Mouse (Mus musculus) embryonic facial prominence, embryonic 15.5 days (tissue): ENCODE results near the gene Tradd. TPM values are rescaled to one million over a fixed set of nuclear protein-coding genes. Genes with fewer than 3 reads are reported as not detected.

Experiments used
- ATAC-seq: fragments of 200-750 bp; cut with Nextera tagmentation; 2 replicates; pipeline ENCODE4 v1.8.0; 2017; ENCODE audit warnings: low read depth, moderate TSS enrichment; ENCODE audit not compliant: insufficient number of reproducible peaks, low FRiP score, low TSS enrichment
- H3K27ac ChIP-seq: fragments of 300-500 bp; sonication (generic); replicated peaks from 2 replicates; pipeline ENCODE4 v1.5.1; 2015; ENCODE audit warnings: mild to moderate bottlenecking, inconsistent platforms
- H3K27me3 ChIP-seq: fragments of 300-500 bp; sonication (generic); 2 replicates; pipeline ENCODE4 v1.6.1; 2015; ENCODE audit warnings: inconsistent platforms
- H3K36me3 ChIP-seq: fragments of 300-500 bp; sonication (generic); 2 replicates; pipeline ENCODE4 v1.6.1; 2015; ENCODE audit warnings: mild to moderate bottlenecking, inconsistent platforms
- H3K4me1 ChIP-seq: fragments of 300-500 bp; sonication (generic); 2 replicates; pipeline ENCODE4 v1.6.1; 2015; ENCODE audit warnings: inconsistent platforms
- H3K4me2 ChIP-seq: fragments of 300-500 bp; sonication (generic); replicated peaks from 2 replicates; pipeline ENCODE4 v1.6.1; 2015; ENCODE audit warnings: mild to moderate bottlenecking, inconsistent platforms
- H3K4me3 ChIP-seq: fragments of 300-500 bp; sonication (generic); replicated peaks from 2 replicates; pipeline ENCODE4 v1.5.1; 2015; ENCODE audit warnings: mild to moderate bottlenecking, inconsistent platforms
- H3K9ac ChIP-seq: fragments of 300-500 bp; sonication (generic); 2 replicates; pipeline ENCODE4 v1.6.1; 2015; ENCODE audit warnings: inconsistent platforms
- H3K9me3 ChIP-seq: fragments of 300-500 bp; sonication (generic); replicated peaks from 2 replicates; pipeline ENCODE4 v1.6.1; 2016; ENCODE audit warnings: inconsistent platforms
- WGBS: fragments of 180-500 bp; shearing (Covaris S2); methylation state at CpG from one replicate; pipeline ENCODE4 v1.1.7; 2015; 5-methylcytosine and 5-hydroxymethylcytosine counted together
- polyA plus RNA-seq: library from polyadenylated mRNA; unstranded; fragments of >200 nt; fragmentation: Nextera tagmentation; extraction: Ambion mirVana; gene quantifications from 2 replicates; pipeline ENCODE4 v1.2.1, GENCODE M21; 2015

Tradd gene
- polyA plus RNA-seq, 1 experiment from 2014 or later, result 27.4 TPM

- H3K9ac ChIP-seq, result no peak overlapping the region
- ATAC-seq, result no peak
- no peaks in the 10 kb centered on the region for H3K9me3 ChIP-seq
- no peaks in the 10 kb centered on the region for H3K27me3 ChIP-seq
- H3K4me3 ChIP-seq, result no peak overlapping the region
- H3K27ac ChIP-seq, result no peak overlapping the region
- no peaks in the 10 kb centered on the region for H3K4me1 ChIP-seq
- 78% methylated on average over 12 of the region's 12 CpGs for WGBS
- peaks cover 18% of the 10 kb centered on the region for H3K36me3 ChIP-seq
- no peak overlapping the region for H3K4me2 ChIP-seq
Measured at GRCm38 (mm10) chr8:105231503-105232320, 32.7 kb downstream of the Tradd start.

DNA sequence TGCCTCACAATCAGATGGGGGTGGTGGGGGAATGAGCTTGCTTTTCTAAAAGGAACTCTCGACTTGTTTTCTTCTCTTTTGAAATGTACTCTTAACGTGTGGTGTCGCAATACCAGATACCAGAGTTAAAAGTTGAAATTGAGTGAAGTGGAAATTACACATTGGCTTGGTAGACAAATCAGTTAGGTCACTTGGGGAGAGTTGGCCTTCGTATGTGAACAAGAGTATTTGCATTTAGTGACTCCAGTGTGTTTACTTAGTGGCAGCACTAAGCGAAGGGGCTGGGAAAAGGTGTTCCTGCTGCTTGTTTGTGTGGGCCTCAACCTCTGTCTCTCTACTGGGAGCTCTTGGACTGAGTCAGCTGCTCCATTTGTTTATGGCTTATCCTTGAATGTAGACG is 38.5 kb downstream of the Tradd start:
- Histone ChIP-seq H3K4me2 (peak overlapping the region; percentile 79), H3K9ac (peak overlapping the region; percentile 82; the same call in 1 of the 2 replicates), H3K36me3 (no peaks in the 10 kb centered on the region), H3K9me3 (no peaks in the 10 kb centered on the region), H3K4me3 (peak overlapping the region; percentile 84), H3K27ac (no peak overlapping the region), H3K4me1 (peaks cover 16% of the 10 kb centered on the region), H3K27me3 (no peaks in the 10 kb centered on the region)
- ATAC-seq, result no peak
- 25% methylated on average over 6 of the region's 6 CpGs for WGBS

GRCm38 (mm10) chr8:105225272-105225593 is 39.2 kb downstream of the Tradd start:
- H3K4me1 ChIP-seq, result peaks cover 16% of the 10 kb centered on the region
- 0% methylated on average over 27 of the region's 27 CpGs for WGBS
- H3K4me2 ChIP-seq, result peak overlapping the region; percentile 79
- H3K27ac ChIP-seq, result peak overlapping the region; percentile 91
- peak overlapping the region; percentile 84 for H3K4me3 ChIP-seq
- H3K27me3 ChIP-seq, result no peaks in the 10 kb centered on the region
- no peaks in the 10 kb centered on the region for H3K9me3 ChIP-seq
- no peaks in the 10 kb centered on the region for H3K36me3 ChIP-seq
- no peak for ATAC-seq
- peak overlapping the region; percentile 82 for H3K9ac ChIP-seq

- H3K27ac ChIP-seq, result peak within 1 kb of the TSS; percentile 91
- no peaks in the 10 kb centered on the region for H3K9me3 ChIP-seq
- H3K36me3 ChIP-seq, result no peaks in the 10 kb centered on the region
- peak within 1 kb of the TSS; percentile 84 for H3K4me3 ChIP-seq
- peak within 1 kb of the TSS; percentile 82 for H3K9ac ChIP-seq
- peak; percentile 95 for ATAC-seq
- 2% methylated on average over 34 of the region's 34 CpGs for WGBS
- H3K4me2 ChIP-seq, result peak within 1 kb of the TSS; percentile 79
- no peaks in the 10 kb centered on the region for H3K27me3 ChIP-seq
- peaks cover 16% of the 10 kb centered on the region for H3K4me1 ChIP-seq
Measured at GRCm38 (mm10) chr8:105224413-105225271, 39.8 kb downstream of the Tradd start, which contains the start of gene D230025D16Rik. TSS of gene D230025D16Rik (plus strand) at chr8:105225145.

GRCm38 (mm10) chr8:105223850-105224249 is 40.6 kb downstream of the Tradd start:
- no peak overlapping the region for H3K4me2 ChIP-seq
- 79% methylated on average over 7 of the region's 7 CpGs for WGBS
- no peak for ATAC-seq

GRCm38 (mm10) chr8:105217926-105218522 is 46.4 kb downstream of the Tradd start:
- H3K27ac ChIP-seq, result no peak overlapping the region
- no peak overlapping the region for H3K4me3 ChIP-seq
- H3K36me3 ChIP-seq, result peaks cover 18% of the 10 kb centered on the region
- no peaks in the 10 kb centered on the region for H3K4me1 ChIP-seq
- no peak overlapping the region for H3K4me2 ChIP-seq
- WGBS, result 78% methylated on average over 5 of the region's 5 CpGs
- H3K27me3 ChIP-seq, result no peaks in the 10 kb centered on the region
- ATAC-seq, result no peak
- no peaks in the 10 kb centered on the region for H3K9me3 ChIP-seq
- H3K9ac ChIP-seq, result no peak overlapping the region

More at GRCm38 (mm10) chr8:105223850-105224249, 40.6 kb downstream of the Tradd start:
- Histone ChIP-seq H3K4me1 (peaks cover 16% of the 10 kb centered on the region), H3K27ac (peak overlapping the region; percentile 91; the same call in 1 of the 2 replicates), H3K4me3 (no peak overlapping the region), H3K9me3 (no peaks in the 10 kb centered on the region), H3K27me3 (no peaks in the 10 kb centered on the region), H3K9ac (no peak overlapping the region), H3K36me3 (no peaks in the 10 kb centered on the region)

DNA sequence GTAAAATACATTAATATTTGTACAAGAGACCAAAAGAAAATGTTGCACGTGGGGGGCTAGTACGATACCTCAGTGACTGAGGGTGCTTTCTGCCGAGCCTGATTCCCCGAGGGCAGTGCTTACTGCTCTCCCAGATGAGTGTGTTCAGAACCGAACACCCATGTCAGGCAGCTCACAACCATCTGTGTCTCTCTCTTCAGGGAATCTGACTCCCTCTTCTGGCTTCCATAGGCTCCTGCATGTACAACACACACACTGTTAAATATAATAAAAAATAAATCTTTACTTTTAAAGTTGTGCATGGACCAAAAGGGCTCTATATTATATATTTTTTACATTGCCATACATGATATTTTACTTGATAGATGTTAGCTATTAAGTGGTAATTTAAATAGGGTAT is 50.3 kb downstream of the Tradd start:
- Histone ChIP-seq H3K9me3 (no peaks in the 10 kb centered on the region), H3K4me3 (no peak overlapping the region), H3K9ac (no peak overlapping the region), H3K36me3 (peaks cover 23% of the 10 kb centered on the region), H3K27me3 (no peaks in the 10 kb centered on the region), H3K4me1 (no peaks in the 10 kb centered on the region), H3K27ac (no peak overlapping the region), H3K4me2 (no peak overlapping the region)
- WGBS, result 81% methylated on average over 5 of the region's 5 CpGs
- no peak for ATAC-seq

- ATAC-seq, result no peak
- H3K4me1 ChIP-seq, result no peaks in the 10 kb centered on the region
- H3K36me3 ChIP-seq, result peaks cover 11% of the 10 kb centered on the region
- H3K4me2 ChIP-seq, result no peak overlapping the region
- no peak overlapping the region for H3K27ac ChIP-seq
- no peaks in the 10 kb centered on the region for H3K27me3 ChIP-seq
- H3K9me3 ChIP-seq, result no peaks in the 10 kb centered on the region
- H3K4me3 ChIP-seq, result no peak overlapping the region
- WGBS, result 79% methylated on average over 1 of the region's 1 CpGs
- no peak overlapping the region for H3K9ac ChIP-seq
Measured at GRCm38 (mm10) chr8:105209153-105210110, 55.0 kb downstream of the Tradd start.
